16 mouse cellular contexts compared by ENCODE assay signal in the genomic region with DNA sequence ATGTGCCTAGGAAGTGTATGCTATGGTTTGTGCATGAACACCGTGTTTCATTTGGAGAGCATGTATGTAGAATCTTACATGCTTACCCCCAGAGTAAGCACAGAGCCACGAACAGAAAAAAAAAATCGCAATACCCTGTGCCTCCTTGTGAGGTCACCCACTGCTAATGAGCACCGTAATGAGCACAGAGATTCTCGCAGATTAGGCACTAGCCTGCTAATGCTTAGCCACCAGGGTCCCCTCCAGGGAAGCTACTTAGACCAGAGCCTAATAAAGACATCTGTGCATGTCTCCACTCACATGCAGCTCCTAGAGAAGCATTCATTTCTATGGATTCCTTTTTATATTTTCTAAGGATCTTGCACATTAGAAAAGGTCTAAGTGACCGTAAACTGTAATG.
DNase-seq lines count a peak whose midpoint lies in the region; ATAC-seq and TF ChIP-seq lines count a peak whose summit lies in the region.
"Had no signal": no experiment of that assay in that cellular context is flagged by ENCODE, and none has a peak within 500 bp of the region (broad histone marks: within the 10 kb centered on the region; RNA-seq: fewer than 3 reads in every experiment).

No protein-coding gene starts in this region.

- no peak overlapping the region for H3K9ac ChIP-seq in forebrain, embryonic 14.5 days (ENCODE audit: low read length)
- H3K9ac ChIP-seq in forebrain, postnatal 0 days: no peak overlapping the region
- H3K9ac ChIP-seq in lung, embryonic 14.5 days: no peak overlapping the region
- H3K9ac ChIP-seq: embryonic facial prominence, embryonic 12.5 days; neural tube, embryonic 13.5 days had no signal

- H3K27ac ChIP-seq in forebrain, embryonic 14.5 days (ENCODE audit: low read depth, low read length): no peak overlapping the region
- H3K27ac ChIP-seq in forebrain, postnatal 0 days (ENCODE audit: low read depth, low read length): no peak overlapping the region
- no peak overlapping the region for H3K27ac ChIP-seq in lung, embryonic 14.5 days (ENCODE audit: low read depth)
- H3K27ac ChIP-seq: embryonic facial prominence, embryonic 12.5 days; heart, adult 2 months; neural tube, embryonic 13.5 days had no signal

- H3K9me3 ChIP-seq in forebrain, embryonic 14.5 days (replicated peaks; ENCODE audit: control insufficient read depth, low read length): no peaks in the 10 kb centered on the region
- no peaks in the 10 kb centered on the region for H3K9me3 ChIP-seq in forebrain, postnatal 0 days (ENCODE audit: low read length)
- no peaks in the 10 kb centered on the region for H3K9me3 ChIP-seq in lung, embryonic 14.5 days (ENCODE audit: low read depth, low read length)
- H3K9me3 ChIP-seq: embryonic facial prominence, embryonic 12.5 days; neural tube, embryonic 13.5 days had no signal

- no peaks in the 10 kb centered on the region for H3K4me1 ChIP-seq in forebrain, embryonic 14.5 days (ENCODE audit: control insufficient read depth, insufficient read depth, low read length)
- no peaks in the 10 kb centered on the region for H3K4me1 ChIP-seq in forebrain, postnatal 0 days (ENCODE audit: insufficient read depth)
- no peaks in the 10 kb centered on the region for H3K4me1 ChIP-seq in lung, embryonic 14.5 days (ENCODE audit: insufficient read depth)
- no peaks in the 10 kb centered on the region for H3K4me1 ChIP-seq in lung, adult 2 months (ENCODE audit: control insufficient read depth, insufficient read depth, low read length)
- H3K4me1 ChIP-seq: neural tube, embryonic 13.5 days had no signal

- H3K4me2 ChIP-seq in forebrain, embryonic 14.5 days (ENCODE audit: low read length): no peak overlapping the region
- H3K4me2 ChIP-seq in forebrain, postnatal 0 days (ENCODE audit: low read depth): no peak overlapping the region
- no peak overlapping the region for H3K4me2 ChIP-seq in lung, embryonic 14.5 days
- H3K4me2 ChIP-seq: embryonic facial prominence, embryonic 12.5 days; liver, embryonic 11.5 days; neural tube, embryonic 13.5 days had no signal

- H3K4me3 ChIP-seq in forebrain, embryonic 14.5 days (ENCODE audit: low read depth, low read length): no peak overlapping the region
- no peak overlapping the region for H3K4me3 ChIP-seq in forebrain, postnatal 0 days (ENCODE audit: low read depth, low read length)
- H3K4me3 ChIP-seq in lung, embryonic 14.5 days (ENCODE audit: low read depth, low read length): no peak overlapping the region
- no peak overlapping the region for H3K4me3 ChIP-seq in lung, adult 2 months (replicated peaks; ENCODE audit: extremely low read depth, low read depth, low read length)
- H3K4me3 ChIP-seq: embryonic facial prominence, embryonic 12.5 days; heart, adult 2 months; neural tube, embryonic 13.5 days had no signal

- peak; percentile 54; the same call in 1 of the 2 replicates for ATAC-seq in forebrain, embryonic 14.5 days
- ATAC-seq in forebrain, postnatal 0 days: no peak
- no peak for ATAC-seq in lung, embryonic 14.5 days (ENCODE audit: insufficient read depth)
- no peak for ATAC-seq in megakaryocyte progenitor cell, adult 5-6 weeks (replicated peaks; ENCODE audit: poor library complexity)
- ATAC-seq: hindbrain, embryonic 16.5 days had no signal

- H3K36me3 ChIP-seq in forebrain, embryonic 14.5 days (ENCODE audit: control insufficient read depth, insufficient read depth, low read length): no peaks in the 10 kb centered on the region
- no peaks in the 10 kb centered on the region for H3K36me3 ChIP-seq in forebrain, postnatal 0 days (ENCODE audit: insufficient read depth)
- no peaks in the 10 kb centered on the region for H3K36me3 ChIP-seq in lung, embryonic 14.5 days (ENCODE audit: insufficient read depth)
- H3K36me3 ChIP-seq: embryonic facial prominence, embryonic 12.5 days; neural tube, embryonic 13.5 days had no signal

- no peak for TF ChIP-seq POLR2A in lung, adult 2 months (IDR thresholded peaks at IDR 0.05; ENCODE audit: borderline replicate concordance, extremely low read depth, low read depth, low read length)

- no peaks in the 10 kb centered on the region for H3K27me3 ChIP-seq in forebrain, embryonic 14.5 days (replicated peaks; ENCODE audit: control insufficient read depth, insufficient read depth, low read length)
- no peaks in the 10 kb centered on the region for H3K27me3 ChIP-seq in forebrain, postnatal 0 days (ENCODE audit: insufficient read depth, low read length)
- no peaks in the 10 kb centered on the region for H3K27me3 ChIP-seq in lung, embryonic 14.5 days (ENCODE audit: insufficient read depth, low read length)
- H3K27me3 ChIP-seq: embryonic facial prominence, embryonic 12.5 days had no signal

- DNase-seq in forebrain, embryonic 14.5 days (ENCODE audit: low spot score): peak; percentile 66
- DNase-seq in forebrain, postnatal 0 days: no peak
- no peak for DNase-seq in lung, embryonic 14.5 days
- DNase-seq in lung, adult 2 months: no peak
- peak; percentile 35 for DNase-seq in adipocyte (ENCODE audit: low spot score)
- DNase-seq in retina, embryonic 14.5 days (ENCODE audit: low spot score): peak; percentile 72
- DNase-seq: adrenal gland, postnatal 14 days; cerebellum, adult 9-11 months; gastrocnemius, postnatal 10 days; heart, adult 2 months; thymus, adult 18-20 months had no signal

- 22% methylated on average over 6 of the region's 6 CpGs for WGBS in forebrain, embryonic 14.5 days
- 34% methylated on average over 6 of the region's 6 CpGs for WGBS in forebrain, postnatal 0 days
- WGBS in lung, embryonic 14.5 days: 52% methylated on average over 6 of the region's 6 CpGs
- 54% methylated on average over 6 of the region's 6 CpGs for WGBS in lung, adult 2 months

- no peak for TF ChIP-seq CTCF in forebrain, postnatal 0 days (IDR thresholded peaks at IDR 0.05; ENCODE audit: low read depth)
- 0 out of 2 replicates have a peak, but pooled peaks have one; percentile 14 for TF ChIP-seq CTCF in lung, embryonic 14.5 days (IDR thresholded peaks at IDR 0.05; ENCODE audit: low read depth)
- TF ChIP-seq CTCF in lung, adult 2 months (IDR thresholded peaks at IDR 0.05; ENCODE audit: insufficient read depth, low read length): no peak

Comparison
In these comparisons a context has a peak if more than half of its experiments do, and no peak if none do; other contexts are left out.
1. DNase-seq: peak in forebrain, embryonic 14.5 days (single experiment), adipocyte (single experiment) and retina, embryonic 14.5 days (single experiment); none in forebrain, postnatal 0 days (single experiment), lung, embryonic 14.5 days (single experiment) and lung, adult 2 months (single experiment).